Mouse (Mus musculus): ENCODE measurements at regions not wholly inside any gene's neighbourhood (a gene's known extent, or its start where the extent isn't known, plus 50 kb on each side); places are given as distances from the start of the nearest gene placed in this dataset.

DNA sequence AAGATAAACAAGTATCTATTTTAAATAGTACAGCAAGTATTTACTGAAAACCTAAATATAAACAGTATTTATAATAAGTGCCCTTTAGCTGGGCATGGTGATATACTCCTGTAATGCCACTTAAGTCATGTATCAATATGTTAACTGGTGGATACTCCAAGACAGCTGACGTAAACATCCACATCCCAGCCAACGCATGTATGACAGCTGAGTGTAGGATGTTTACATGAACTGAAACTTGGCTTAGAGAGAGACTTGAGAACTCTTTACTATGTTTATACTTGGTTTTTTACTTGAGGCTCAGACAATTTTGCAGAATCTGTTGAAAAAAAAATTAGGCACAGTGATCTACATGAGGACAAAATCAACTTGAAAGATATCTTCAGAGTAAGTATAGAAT is 1836.6 kb upstream of the Lrrc6 start:
- no peak for TF ChIP-seq CTCF (conservative IDR thresholded peaks at IDR 0.05; ENCODE audit: insufficient read depth, insufficient read length, low read depth, low read length)
- no peak for TF ChIP-seq POLR2A (IDR thresholded peaks at IDR 0.05; ENCODE audit: low read depth, low read length)
